Mouse (Mus musculus) hindbrain, embryonic 16.5 days (tissue): ENCODE results near the gene Gstz1. TPM values are rescaled to one million over a fixed set of nuclear protein-coding genes. Genes with fewer than 3 reads are reported as not detected.

Source experiments
- polyA plus RNA-seq: library from polyadenylated mRNA; unstranded; fragments of >200 nt; fragmentation: Nextera tagmentation; extraction: Ambion mirVana; gene quantifications from 2 replicates; pipeline ENCODE4 v1.2.1, GENCODE M21; 2015

Gstz1 gene
- polyA plus RNA-seq, 1 experiment from 2014 or later = 26.3 TPM

Other genes starting within 250 kb of the Gstz1 start
- 43.4 and 49.0 TPM in 2 replicates for gene Cipc, start 200.1 kb upstream of the Gstz1 start, polyA plus RNA-seq
- gene Zdhhc22, start 156.7 kb upstream of the Gstz1 start, polyA plus RNA-seq = 23.2 and 26.9 TPM in 2 replicates
- gene Tmem63c, start 125.8 kb upstream of the Gstz1 start, polyA plus RNA-seq = 11.0 and 11.9 TPM in 2 replicates
- 6.5 and 7.3 TPM in 2 replicates for gene Ngb, start 44.6 kb upstream of the Gstz1 start, polyA plus RNA-seq
- gene Pomt2, start 803 bp downstream of the Gstz1 start, polyA plus RNA-seq = 15.2 and 16.3 TPM in 2 replicates
- 1.7 and 1.9 TPM in 2 replicates for gene Samd15, start 52.6 kb downstream of the Gstz1 start, polyA plus RNA-seq
- gene Tmed8, start 53.3 kb downstream of the Gstz1 start, polyA plus RNA-seq = 4.2 and 5.0 TPM in 2 replicates
- gene Noxred1, start 91.6 kb downstream of the Gstz1 start, polyA plus RNA-seq = 0.94 and 0.96 TPM in 2 replicates
- 52.1 and 55.4 TPM in 2 replicates for gene Vipas39, start 119.1 kb downstream of the Gstz1 start, polyA plus RNA-seq
- 213 and 222 TPM in 2 replicates for gene Ahsa1, start 119.3 kb downstream of the Gstz1 start, polyA plus RNA-seq
- gene Ism2, start 152.5 kb downstream of the Gstz1 start, polyA plus RNA-seq = 1.1 and 1.4 TPM in 2 replicates
- 64.8 and 68.5 TPM in 2 replicates for gene Sptlc2, start 241.2 kb downstream of the Gstz1 start, polyA plus RNA-seq